Mouse (Mus musculus): Measurements from ENCODE around the gene Cables2. TPM values are rescaled to one million over a fixed set of nuclear protein-coding genes. Genes with fewer than 3 reads are reported as not detected.
"Not testable (repeated sequence)": the region's sequence is repeated elsewhere in the genome, so short reads cannot be mapped to it uniquely, and the experiment has no call there.

Gene Cables2
- polyA plus RNA-seq, 1 experiment from 2014 or later = 9.6 TPM

GRCm38 (mm10) chr2:180260610-180261480, 12.5 kb downstream of the Cables2 start:
- no peak overlapping the region for H3K4me3 ChIP-seq
- H3K9me3 ChIP-seq (replicated peaks) = no peaks in the 10 kb centered on the region
- WGBS (ENCODE audit: insufficient replicate concordance) = 60% methylated on average over 8 of the region's 8 CpGs
- H3K27me3 ChIP-seq (replicated peaks) = no peaks in the 10 kb centered on the region
- peak overlapping the region; percentile 41; the same call in 1 of the 2 replicates for H3K27ac ChIP-seq
- no peak overlapping the region for H3K4me2 ChIP-seq
- no peak for ATAC-seq
- H3K4me1 ChIP-seq = peaks cover 28% of the 10 kb centered on the region
- peaks cover 71% of the 10 kb centered on the region for H3K36me3 ChIP-seq
- H3K9ac ChIP-seq = no peak overlapping the region

GRCm38 (mm10) chr2:180259826-180260609, 13.3 kb downstream of the Cables2 start:
- not testable (repeated sequence) for ATAC-seq; H3K4me3 ChIP-seq; H3K9me3 ChIP-seq (replicated peaks); H3K27me3 ChIP-seq (replicated peaks); H3K9ac ChIP-seq; H3K4me2 ChIP-seq
- 63% methylated on average over 17 of the region's 17 CpGs for WGBS (ENCODE audit: insufficient replicate concordance)
- Histone ChIP-seq H3K27ac (peak overlapping the region; percentile 15; the same call in 1 of the 2 replicates), H3K36me3 (peaks cover 69% of the 10 kb centered on the region), H3K4me1 (peaks cover 36% of the 10 kb centered on the region)

- H3K9me3 ChIP-seq (replicated peaks); H3K27me3 ChIP-seq (replicated peaks); ATAC-seq; H3K9ac ChIP-seq; H3K27ac ChIP-seq: not testable (repeated sequence)
- peaks cover 36% of the 10 kb centered on the region for H3K4me1 ChIP-seq
- peak overlapping the region; percentile 91; the same call in 1 of the 2 replicates for H3K4me3 ChIP-seq
- H3K36me3 ChIP-seq = peaks cover 63% of the 10 kb centered on the region
- 70% methylated on average over 10 of the region's 10 CpGs for WGBS (ENCODE audit: insufficient replicate concordance)
- H3K4me2 ChIP-seq = peak overlapping the region; percentile 95
These were observed 14.3 kb downstream of the Cables2 start for GRCm38 (mm10) chr2:180258951-180259484.

GRCm38 (mm10) chr2:180257963-180258865, 15.1 kb downstream of the Cables2 start:
- H3K9ac ChIP-seq = peak overlapping the region; percentile 92
- H3K4me1 ChIP-seq = peaks cover 36% of the 10 kb centered on the region
- no peaks in the 10 kb centered on the region for H3K27me3 ChIP-seq (replicated peaks)
- no peaks in the 10 kb centered on the region for H3K9me3 ChIP-seq (replicated peaks)
- peak overlapping the region; percentile 95 for H3K4me2 ChIP-seq
- peaks cover 55% of the 10 kb centered on the region for H3K36me3 ChIP-seq
- 36% methylated on average over 11 of the region's 11 CpGs for WGBS (ENCODE audit: insufficient replicate concordance)
- H3K4me3 ChIP-seq = peak overlapping the region; percentile 91
- H3K27ac ChIP-seq = peak overlapping the region; percentile 82
- no peak for ATAC-seq

GRCm38 (mm10) chr2:180257001-180257521, 16.2 kb downstream of the Cables2 start, which contains the start of gene Rps21:
Gene Rps21, plus strand, starts transcription at chr2:180257377.
- peak within 1 kb of the TSS; percentile 95 for H3K4me2 ChIP-seq

GRCm38 (mm10) chr2:180256296-180257000, 16.8 kb downstream of the Cables2 start:
- peak; percentile 42 for ATAC-seq
- H3K36me3 ChIP-seq = peaks cover 37% of the 10 kb centered on the region
- H3K9me3 ChIP-seq (replicated peaks) = no peaks in the 10 kb centered on the region
- H3K4me1 ChIP-seq = peaks cover 36% of the 10 kb centered on the region
- peak overlapping the region; percentile 95 for H3K4me2 ChIP-seq
- 14% methylated on average over 26 of the region's 26 CpGs for WGBS (ENCODE audit: insufficient replicate concordance)
- H3K9ac ChIP-seq = peak overlapping the region; percentile 78
- no peaks in the 10 kb centered on the region for H3K27me3 ChIP-seq (replicated peaks)
- H3K4me3 ChIP-seq = peak overlapping the region; percentile 91
- H3K27ac ChIP-seq = peak overlapping the region; percentile 88

More at GRCm38 (mm10) chr2:180257001-180257521, 16.2 kb downstream of the Cables2 start, which contains the start of gene Rps21:
- Histone ChIP-seq H3K27me3 (replicated peaks) (no peaks in the 10 kb centered on the region), H3K4me1 (peaks cover 36% of the 10 kb centered on the region), H3K4me3 (peak within 1 kb of the TSS; percentile 91), H3K9ac (peak within 1 kb of the TSS; percentile 92), H3K9me3 (replicated peaks) (no peaks in the 10 kb centered on the region), H3K36me3 (peaks cover 43% of the 10 kb centered on the region), H3K27ac (peak within 1 kb of the TSS; percentile 88)
- peak; percentile 94 for ATAC-seq
- under 1% methylated on average over 37 of the region's 38 CpGs for WGBS (ENCODE audit: insufficient replicate concordance)

- 67% methylated on average over 9 of the region's 9 CpGs for WGBS (ENCODE audit: insufficient replicate concordance)
- ATAC-seq = no peak
- Histone ChIP-seq H3K27ac (peak overlapping the region; percentile 88; the same call in 1 of the 2 replicates), H3K4me2 (peak overlapping the region; percentile 95), H3K4me3 (peak overlapping the region; percentile 91; the same call in 1 of the 2 replicates), H3K9ac (no peak overlapping the region), H3K27me3 (replicated peaks) (no peaks in the 10 kb centered on the region), H3K36me3 (peaks cover 30% of the 10 kb centered on the region), H3K4me1 (peaks cover 41% of the 10 kb centered on the region), H3K9me3 (replicated peaks) (no peaks in the 10 kb centered on the region)
These were observed 17.6 kb downstream of the Cables2 start for GRCm38 (mm10) chr2:180255701-180256100.

GRCm38 (mm10) chr2:180254436-180255209, 18.7 kb downstream of the Cables2 start:
- Histone ChIP-seq H3K9ac (no peak overlapping the region), H3K27ac (no peak overlapping the region), H3K27me3 (replicated peaks) (no peaks in the 10 kb centered on the region), H3K9me3 (replicated peaks) (no peaks in the 10 kb centered on the region), H3K4me2 (no peak overlapping the region), H3K4me3 (no peak overlapping the region), H3K4me1 (peaks cover 43% of the 10 kb centered on the region), H3K36me3 (peaks cover 19% of the 10 kb centered on the region)
- no peak for ATAC-seq
- WGBS (ENCODE audit: insufficient replicate concordance) = 81% methylated on average over 5 of the region's 5 CpGs

- WGBS (ENCODE audit: insufficient replicate concordance) = 48% methylated on average over 3 of the region's 3 CpGs
- H3K4me2 ChIP-seq = no peak overlapping the region
- H3K9ac ChIP-seq = no peak overlapping the region
- peaks cover 33% of the 10 kb centered on the region for H3K4me1 ChIP-seq
- H3K27me3 ChIP-seq (replicated peaks) = no peaks in the 10 kb centered on the region
- ATAC-seq = no peak
- H3K36me3 ChIP-seq = no peaks in the 10 kb centered on the region
- H3K27ac ChIP-seq = no peak overlapping the region
- no peaks in the 10 kb centered on the region for H3K9me3 ChIP-seq (replicated peaks)
- no peak overlapping the region for H3K4me3 ChIP-seq
These were observed 21.5 kb downstream of the Cables2 start for GRCm38 (mm10) chr2:180251838-180252237.
